Mouse (Mus musculus) brain, embryonic 14.5 days (tissue): ENCODE results near the gene Gpr139. TPM values are rescaled to one million over a fixed set of nuclear protein-coding genes. Genes with fewer than 3 reads are reported as not detected.

Experiments
- DNase-seq: peaks from one replicate; pipeline ENCODE4 v3.0.0-alpha.2; 2011; ENCODE audit warnings: low read depth
- CTCF ChIP-seq: fragments of 200-500 bp; IDR thresholded peaks from 2 replicates; pipeline ENCODE4 v1.5.1; 2012; ENCODE audit warnings: inconsistent platforms, mild to moderate bottlenecking, moderate library complexity, borderline replicate concordance; ENCODE audit not compliant: insufficient read depth, insufficient read length; ENCODE audit errors: extremely low read depth
- POLR2A ChIP-seq: fragments of 200-500 bp; IDR thresholded peaks from 2 replicates; pipeline ENCODE4 v1.6.1; 2012; ENCODE audit warnings: mild to moderate bottlenecking, inconsistent platforms, borderline replicate concordance; ENCODE audit not compliant: poor library complexity, insufficient read depth, insufficient read length, severe bottlenecking; ENCODE audit errors: extremely low read depth
- polyA plus RNA-seq: library from polyadenylated mRNA; depleted of rRNA; stranded (reverse); fragments of >200 nt; gene quantifications from 2 replicates; pipeline ENCODE4 v1.2.3, GENCODE M21; 2012; rRNA removed

Gene Gpr139
- polyA plus RNA-seq: 6.7 and 10.8 TPM in 2 replicates

DNA sequence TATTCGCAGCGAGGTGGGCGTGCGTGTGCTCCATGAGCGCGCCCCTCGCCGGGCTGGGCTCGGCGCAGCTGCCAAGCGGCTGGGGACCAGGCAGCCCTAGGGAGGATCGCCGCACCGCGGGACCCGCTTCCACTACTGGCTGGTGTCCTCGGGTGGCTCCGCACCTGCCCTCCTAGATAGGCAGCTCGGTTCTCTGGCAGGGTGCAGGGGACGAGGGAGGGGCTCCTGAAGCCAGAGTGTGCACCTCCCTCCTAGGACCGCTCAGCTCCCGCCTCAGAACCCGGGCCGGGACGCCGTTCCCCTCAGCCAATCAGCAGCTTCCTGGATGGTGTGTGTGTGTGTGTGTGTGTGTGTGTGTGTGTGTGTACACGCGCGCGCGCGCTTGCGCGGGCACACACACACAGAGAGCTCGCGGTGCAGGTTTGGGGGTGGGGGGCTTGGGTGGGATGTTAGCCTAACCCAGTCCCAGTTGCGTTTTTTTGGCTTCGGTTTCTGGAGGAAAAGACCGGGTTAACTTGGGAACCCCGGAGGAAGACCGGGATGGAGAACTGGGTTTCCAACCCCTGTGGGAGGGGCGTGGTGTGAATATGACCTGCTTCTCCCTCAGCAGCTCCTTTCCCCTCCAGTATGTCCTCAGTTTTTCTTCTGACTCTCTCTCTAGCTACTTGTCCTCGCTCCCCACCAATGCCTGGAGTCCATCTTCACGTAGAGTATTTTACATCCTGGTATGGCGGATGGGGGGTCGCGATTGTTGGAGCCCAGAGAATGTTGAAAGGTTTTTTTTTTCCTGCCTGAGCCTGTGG lies at the start of gene Gpr139:
Gpr139 (minus strand) TSS at position 263 of the 803 bp plus-strand sequence.
- no peak for TF ChIP-seq CTCF
- no peak; the same call in 1 of the 2 replicates for TF ChIP-seq POLR2A

DNA sequence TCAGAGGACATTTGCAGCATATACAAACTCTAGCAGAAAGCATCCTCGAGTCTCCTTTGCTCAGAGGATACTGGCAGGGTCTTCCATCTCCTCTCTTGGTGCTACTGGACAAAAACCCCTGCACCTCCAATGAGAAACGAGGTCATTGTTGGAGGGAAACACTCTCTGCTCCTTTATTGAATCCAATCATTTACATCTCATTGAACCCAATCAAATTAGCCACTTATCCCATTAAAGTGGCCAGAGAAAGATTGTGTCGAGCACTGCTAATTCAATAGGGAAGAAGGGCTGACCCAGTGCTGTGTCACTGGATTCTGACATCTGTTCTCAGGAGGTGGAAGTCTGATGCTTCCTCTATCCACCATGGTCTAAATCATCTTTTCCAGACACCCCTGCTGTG lies 46.6 kb upstream of the Gpr139 start:
- TF ChIP-seq CTCF: no peak
- no peak for TF ChIP-seq POLR2A
- no peak for DNase-seq

More for the DNA sequence above, at the start of gene Gpr139:
- DNase-seq: peak; percentile 93

DNA sequence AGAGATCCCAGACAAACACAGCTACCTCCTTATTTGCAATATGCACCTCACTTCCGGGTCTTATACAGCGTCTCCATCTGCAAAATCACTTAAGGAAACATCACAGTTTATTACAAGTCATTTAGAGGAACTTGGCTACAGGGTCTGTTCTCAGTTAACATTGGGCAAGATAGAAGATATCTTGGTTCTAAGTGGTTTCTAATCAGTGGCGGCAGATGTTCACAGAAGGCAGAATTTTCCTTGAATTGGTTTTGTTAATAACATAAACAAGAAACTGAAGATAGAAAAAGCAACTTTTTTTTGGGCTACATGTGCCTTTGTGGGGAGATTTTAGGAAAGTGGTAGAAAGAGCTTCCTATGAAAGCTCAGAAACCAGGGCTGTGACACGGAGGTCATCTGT lies 38.3 kb upstream of the Gpr139 start:
- no peak for TF ChIP-seq CTCF
- no peak for TF ChIP-seq POLR2A
- DNase-seq: no peak

DNA sequence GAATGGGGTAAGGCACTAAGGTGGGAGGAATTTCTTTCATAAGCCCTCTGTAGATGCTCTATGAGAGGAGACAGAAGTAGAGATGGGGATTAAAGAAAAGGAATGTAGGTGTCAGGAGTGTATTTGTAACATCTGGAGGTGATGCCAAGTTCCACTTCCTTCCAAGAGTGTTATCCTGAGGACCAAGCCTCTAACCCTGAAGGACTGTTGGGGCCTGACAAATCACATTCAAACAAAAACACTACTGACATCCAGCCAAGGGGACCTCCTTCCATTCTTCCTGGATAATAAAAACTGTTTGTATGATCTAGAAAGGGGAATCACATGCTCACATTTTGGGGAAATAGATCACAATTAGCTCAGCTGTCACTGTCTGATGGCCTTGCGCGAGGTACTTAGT lies 34.7 kb upstream of the Gpr139 start:
- no peak for DNase-seq
- TF ChIP-seq POLR2A (no peak), CTCF (no peak)

DNA sequence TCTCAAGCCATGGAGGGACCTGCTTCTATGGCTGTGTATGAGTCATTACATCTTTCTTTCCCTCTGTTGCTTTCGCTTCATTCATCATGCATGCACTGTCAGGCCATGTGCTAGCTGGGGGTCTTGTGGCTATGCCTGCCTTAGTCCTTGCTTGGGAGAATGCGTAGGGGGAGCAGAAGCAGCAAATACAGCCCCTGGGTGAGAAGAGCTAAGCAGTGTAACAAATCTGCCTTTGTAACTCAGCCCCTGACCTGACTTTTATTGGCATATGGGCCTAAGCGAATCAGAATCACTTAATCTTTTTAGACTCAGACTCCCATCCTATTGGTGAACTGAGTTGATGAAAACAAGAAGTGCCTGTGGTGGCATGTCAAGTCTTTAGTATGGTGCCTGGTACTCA lies 22.8 kb upstream of the Gpr139 start:
- no peak for TF ChIP-seq POLR2A
- TF ChIP-seq CTCF: no peak
- DNase-seq: peak; percentile 13

DNA sequence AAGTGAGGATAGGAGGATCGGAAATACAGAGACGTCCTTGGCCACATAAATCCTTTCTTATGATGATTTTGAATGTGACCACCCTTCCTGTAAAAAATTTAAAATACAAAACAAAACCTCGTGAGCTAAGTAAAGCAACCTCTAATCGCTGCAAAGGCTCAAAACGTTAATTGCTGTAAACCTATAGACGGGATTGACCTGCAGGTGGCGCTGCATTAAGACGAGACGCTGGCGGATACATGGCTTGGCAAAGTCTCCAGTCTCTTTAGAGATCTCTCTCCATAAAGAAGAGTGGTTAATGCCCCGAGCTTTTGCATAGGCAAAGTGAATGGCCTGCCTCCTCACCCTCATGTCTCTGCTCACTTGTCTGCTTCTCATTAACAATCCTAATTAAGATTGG lies 2.0 kb upstream of the Gpr139 start:
- DNase-seq: peak; percentile 77
- TF ChIP-seq CTCF: peak; percentile 69
- TF ChIP-seq POLR2A: no peak

DNA sequence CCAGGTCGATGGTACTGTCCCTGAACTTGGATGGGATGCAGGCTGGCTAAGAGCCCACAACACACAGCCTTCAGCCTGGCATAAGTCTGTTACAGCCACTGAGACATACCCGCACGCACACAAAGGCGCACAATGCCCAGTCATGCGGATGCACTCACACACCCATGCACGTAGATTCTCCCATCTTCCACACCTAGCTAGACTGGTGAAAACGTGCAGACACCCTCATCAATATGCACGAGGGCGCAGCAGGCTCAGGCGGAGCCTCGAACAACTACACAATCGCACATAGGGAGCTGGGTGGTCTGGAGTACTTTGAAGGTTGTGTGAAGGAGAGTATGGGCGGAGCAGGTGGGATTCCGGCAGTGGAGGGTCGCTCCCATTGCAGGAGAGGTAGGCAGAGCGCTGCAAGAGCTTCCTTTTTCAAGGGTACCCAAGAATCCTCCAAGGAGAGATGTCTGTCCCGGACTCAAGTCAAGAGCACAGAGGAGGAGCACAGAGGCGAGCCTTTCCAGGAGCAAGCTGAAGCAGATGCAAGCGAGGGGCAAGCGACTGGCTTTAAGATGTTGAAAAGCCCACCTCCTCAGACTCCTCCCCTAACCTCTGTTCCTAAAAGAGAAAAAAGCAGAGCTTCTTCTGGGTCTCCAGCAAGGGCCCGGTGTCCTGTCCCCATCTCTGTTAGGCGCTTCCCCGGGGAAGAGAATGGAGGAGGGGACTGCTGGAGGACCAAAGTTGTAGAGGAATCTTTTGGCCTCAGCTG lies 958 bp upstream of the Gpr139 start:
- TF ChIP-seq POLR2A (0 out of 2 replicates have a peak, but pooled peaks have one; percentile 8), CTCF (no peak)

DNA sequence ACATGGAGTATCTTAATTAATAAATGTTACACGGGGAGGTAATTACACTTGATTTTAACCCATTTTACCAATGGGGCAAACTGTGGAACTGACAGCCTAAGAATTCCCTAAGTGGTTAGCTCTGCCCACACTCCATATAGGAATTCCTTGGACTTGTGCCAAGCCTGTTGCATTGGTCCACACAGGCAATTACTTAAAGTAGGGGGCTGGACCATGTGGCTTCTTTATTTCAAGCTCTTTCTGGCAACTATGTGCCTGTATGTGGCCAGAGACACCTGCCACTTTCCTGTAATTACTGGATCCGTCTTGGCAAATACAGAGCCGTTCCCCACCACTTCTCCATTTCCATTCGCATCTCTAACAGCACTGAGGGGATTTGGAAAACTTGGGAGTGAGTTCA lies 3.4 kb downstream of the Gpr139 start:
- peak; percentile 93 for DNase-seq
- TF ChIP-seq CTCF (no peak), POLR2A (no peak)

More for the DNA sequence above, 958 bp upstream of the Gpr139 start:
- DNase-seq: peak; percentile 82

DNA sequence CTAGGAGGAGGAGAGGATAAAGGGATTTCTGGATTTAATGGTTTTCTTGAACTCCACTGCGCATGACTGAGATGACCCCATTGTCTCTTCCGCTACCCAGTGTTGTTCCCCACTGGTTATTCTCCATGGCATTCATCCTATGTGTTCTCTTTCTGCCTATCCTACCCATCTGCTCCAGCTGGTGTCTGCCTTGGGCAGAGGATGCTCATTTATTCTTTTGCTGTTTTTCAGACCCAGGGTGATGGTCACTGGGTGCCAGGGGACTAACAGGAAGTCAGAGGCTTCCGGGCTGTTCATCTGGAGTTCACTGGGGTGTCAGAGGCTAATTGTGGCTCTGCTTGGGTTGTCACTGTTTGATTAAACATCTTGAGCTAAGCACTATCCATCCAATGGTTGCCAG lies 24.4 kb downstream of the Gpr139 start:
- TF ChIP-seq POLR2A (no peak), CTCF (no peak)
- no peak for DNase-seq

DNA sequence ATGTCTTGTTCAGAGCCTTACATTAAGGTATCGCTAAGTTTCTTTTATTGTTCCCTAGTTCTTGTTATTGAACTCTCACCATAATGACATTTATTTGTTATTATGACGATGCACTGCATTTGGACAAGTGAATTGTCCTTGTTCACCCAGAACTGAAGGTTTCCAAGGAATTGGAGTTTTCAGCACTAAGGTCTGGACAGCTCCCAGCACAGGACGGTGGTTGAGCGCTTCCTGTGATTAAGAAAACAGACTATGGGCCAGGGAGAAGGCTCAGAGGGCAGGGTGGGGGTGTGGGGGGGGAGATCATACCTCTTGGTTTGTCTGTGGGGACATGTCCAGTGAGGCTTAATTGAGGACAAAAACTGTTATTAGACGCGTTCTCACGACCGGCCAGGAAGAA lies 72.6 kb downstream of the Gpr139 start:
- TF ChIP-seq CTCF (no peak), POLR2A (no peak)
- DNase-seq: peak; percentile 22

DNA sequence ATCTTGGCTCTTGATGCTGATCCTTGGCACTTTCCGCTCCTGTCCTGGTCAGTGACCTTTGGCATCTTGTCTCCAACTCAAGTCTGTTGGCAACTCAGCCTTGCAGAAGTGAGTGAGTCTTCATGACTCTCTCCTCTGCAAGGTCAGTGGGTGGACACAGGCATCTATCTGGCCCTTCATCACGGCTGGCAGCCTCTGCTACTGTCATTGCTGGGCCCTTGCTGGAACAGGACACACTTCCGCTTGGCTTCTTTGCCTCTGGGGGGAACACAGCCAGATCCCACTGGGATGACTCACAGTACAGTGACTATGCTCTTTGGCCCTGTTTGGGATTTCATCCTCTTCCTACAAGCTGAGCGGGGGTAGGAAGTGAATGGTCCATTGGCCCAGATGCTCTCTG lies 78.5 kb downstream of the Gpr139 start:
- TF ChIP-seq POLR2A: no peak
- TF ChIP-seq CTCF: no peak
- no peak for DNase-seq

DNA sequence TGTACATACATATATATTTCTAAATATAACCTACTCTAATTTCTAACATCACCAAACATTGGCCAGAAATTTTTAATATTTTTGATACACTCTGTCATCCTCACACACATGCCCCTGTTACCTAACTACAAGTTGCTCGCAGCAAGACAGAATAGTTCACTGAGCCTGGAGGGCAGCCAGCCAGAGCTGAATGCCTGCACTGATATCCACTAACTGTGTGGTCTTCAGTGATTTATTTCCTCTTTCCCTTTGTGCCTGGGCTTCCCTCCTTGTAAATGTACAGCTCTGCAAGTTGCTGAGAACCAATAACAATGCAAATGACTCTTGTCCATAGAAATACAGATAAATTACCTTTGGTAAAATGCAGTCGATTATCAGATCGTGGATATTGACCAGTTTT lies 87.8 kb downstream of the Gpr139 start:
- TF ChIP-seq CTCF: no peak
- TF ChIP-seq POLR2A: no peak
- no peak for DNase-seq

Other genes starting within 250 kb of the Gpr139 start
- gene Gprc5b, start 189.4 kb downstream of the Gpr139 start, polyA plus RNA-seq: 25.0 and 28.2 TPM in 2 replicates